Mouse (Mus musculus) MEL (cell line): ENCODE results near the gene Kcnn3.

ENCODE experiments used
- EP300 ChIP-seq, 2 experiments: IDR thresholded peaks; 2 replicates each; pipeline ENCODE4 v1.6.1; 2011; ENCODE audit warnings: improper control_type of control experiment in 2 of 2, low read length in 2 of 2, low read depth in 1 of 2, mild to moderate bottlenecking in 1 of 2
- MAX ChIP-seq: IDR thresholded peaks from 2 replicates; pipeline ENCODE4 v1.6.1; 2011; ENCODE audit warnings: low read length, improper control_type of control experiment

DNA sequence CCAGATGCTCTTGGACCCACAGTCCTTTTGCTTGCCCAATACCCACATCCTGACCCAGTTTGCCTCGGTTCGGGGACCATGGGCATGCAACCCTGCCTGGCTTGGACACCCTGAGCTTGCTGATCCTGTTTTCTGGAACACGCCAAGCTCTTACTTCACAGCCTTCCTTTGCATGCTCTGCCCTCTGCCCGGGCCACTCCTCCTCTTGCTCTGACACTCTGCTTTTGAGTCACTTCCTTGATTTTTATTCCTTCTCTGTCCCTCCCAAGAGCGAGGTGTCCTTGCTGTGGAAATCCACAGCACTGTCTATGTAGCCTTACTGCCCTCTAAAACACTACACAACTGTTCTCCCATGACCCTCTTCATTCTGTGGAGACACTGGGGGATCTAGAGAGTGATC, 37.7 kb upstream of the Kcnn3 start:
- TF ChIP-seq EP300 (IDR thresholded peaks at IDR 0.05; ENCODE audit: low read depth in 1 of 2, low read length in 2 of 2): no peak
- no peak for TF ChIP-seq MAX
